Mouse (Mus musculus) frontal cortex, adult (tissue): ENCODE results near the gene Stk39.

Experiments
- ATAC-seq: cut with Nextera tagmentation; 2 replicates; pipeline ENCODE4 v1.9.2; 2017; ENCODE audit warnings: mild to moderate bottlenecking, moderate library complexity, mixed read lengths; ENCODE audit not compliant: low TSS enrichment

Gene Stk39

DNA sequence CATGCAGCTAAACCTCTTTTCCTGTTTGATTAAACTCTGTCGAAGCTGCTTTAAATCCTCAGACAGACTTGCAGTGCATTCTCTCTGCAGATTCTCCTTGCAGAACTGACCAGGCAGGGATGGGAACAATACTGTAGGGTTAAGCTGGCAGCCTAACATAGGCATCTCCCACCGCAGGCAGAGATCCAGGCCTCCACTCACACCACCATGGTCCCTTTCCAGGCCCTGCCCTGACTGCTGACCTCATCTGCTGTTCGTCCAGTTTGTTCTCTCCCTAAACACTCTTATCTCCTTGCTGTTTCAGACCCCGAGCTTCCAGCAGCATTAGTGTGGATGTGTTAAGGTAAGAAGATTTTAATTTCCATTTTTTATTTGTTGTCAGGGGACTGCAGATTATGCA, 182.1 kb downstream of the Stk39 start:
- ATAC-seq = no peak

GRCm38 (mm10) chr2:68289177-68289576, 182.9 kb downstream of the Stk39 start:
- no peak for ATAC-seq

GRCm38 (mm10) chr2:68288106-68288505, 184.0 kb downstream of the Stk39 start:
- peak; percentile 90 for ATAC-seq

DNA sequence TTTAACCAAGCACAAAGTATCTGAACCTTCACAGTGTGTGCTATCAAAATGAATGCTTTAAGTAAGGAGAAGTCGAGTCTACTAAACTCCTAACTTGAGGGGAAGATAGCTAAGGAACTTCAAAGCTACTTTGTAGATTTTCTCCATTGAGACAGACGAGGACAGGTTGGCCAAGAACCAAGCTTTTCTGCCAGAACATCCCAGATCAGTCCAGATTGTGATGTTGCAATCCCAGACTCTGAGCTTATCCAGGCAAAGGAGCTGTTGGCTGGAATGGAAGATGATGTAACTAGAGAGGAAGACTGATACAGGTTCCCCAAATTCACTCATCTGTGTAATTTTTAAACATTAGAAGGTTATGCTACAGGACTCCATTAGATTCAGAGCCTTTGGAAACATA, 187.7 kb downstream of the Stk39 start:
- ATAC-seq = 0 out of 2 replicates have a peak, but pooled peaks have one; percentile 32

DNA sequence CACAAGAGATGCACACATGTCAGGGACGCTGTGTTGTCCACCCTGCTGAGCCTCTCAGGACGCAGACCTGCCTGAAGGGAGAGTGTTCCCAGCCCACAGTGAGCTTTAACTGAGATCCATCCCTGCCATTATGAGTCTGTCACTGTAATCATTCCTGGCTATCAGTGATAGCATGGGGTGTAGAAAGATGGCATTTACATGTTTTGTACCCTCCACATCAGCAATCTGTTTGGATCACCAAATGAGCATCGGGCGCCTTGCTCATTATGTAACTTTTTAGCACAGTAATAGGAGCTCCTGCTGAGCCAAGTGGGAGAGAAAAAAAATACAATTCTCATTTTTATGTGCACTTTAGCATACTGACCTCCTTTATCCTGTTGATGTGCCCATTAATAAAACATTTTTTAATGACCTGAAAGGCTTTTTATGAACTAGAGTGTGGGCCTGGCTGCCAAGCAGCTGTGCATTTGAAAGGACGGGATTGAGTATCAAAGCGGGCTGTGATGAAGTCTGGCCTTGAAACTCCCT, 189.0 kb downstream of the Stk39 start:
- ATAC-seq = 0 out of 2 replicates have a peak, but pooled peaks have one; percentile 3

DNA sequence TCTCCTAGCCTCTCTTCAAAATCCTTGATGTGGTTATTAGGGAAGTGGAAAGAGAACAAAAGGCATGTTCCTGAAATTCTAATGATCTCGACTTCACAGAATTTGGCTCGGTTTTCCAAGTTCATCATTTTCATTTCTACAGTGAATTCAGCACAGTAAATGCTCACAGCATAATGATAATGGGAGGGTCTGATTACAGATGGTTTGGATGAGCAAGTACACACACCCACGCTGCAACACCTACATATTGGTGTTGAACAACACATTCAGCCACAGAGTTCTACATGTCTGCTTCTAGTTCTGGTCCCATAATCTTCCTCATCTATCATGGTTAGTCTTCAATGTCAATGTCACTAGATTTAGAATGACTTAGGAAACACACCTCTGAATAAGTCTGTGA, 190.5 kb downstream of the Stk39 start:
- no peak for ATAC-seq

DNA sequence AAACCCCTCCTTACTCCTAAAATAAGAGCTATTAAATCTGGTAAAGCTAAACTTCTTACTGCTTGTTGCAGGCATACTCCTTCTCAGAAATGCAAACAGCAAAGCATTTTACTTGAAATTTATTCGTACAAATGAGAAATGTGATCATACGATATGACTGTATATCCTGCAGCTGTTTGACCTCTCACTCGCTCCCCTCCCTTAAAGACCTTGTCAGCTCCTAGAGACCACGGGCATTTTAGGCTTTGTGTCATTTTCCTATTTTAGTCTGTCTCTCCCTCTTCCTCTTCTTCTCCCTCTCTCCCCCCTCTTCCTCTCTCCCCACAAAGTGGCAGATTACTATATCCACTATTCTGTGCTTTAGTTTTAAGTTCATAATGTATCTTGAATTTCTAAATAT, 200.8 kb downstream of the Stk39 start:
- no peak for ATAC-seq

- ATAC-seq = no peak
These were observed 201.2 kb downstream of the Stk39 start for GRCm38 (mm10) chr2:68270836-68271235.

DNA sequence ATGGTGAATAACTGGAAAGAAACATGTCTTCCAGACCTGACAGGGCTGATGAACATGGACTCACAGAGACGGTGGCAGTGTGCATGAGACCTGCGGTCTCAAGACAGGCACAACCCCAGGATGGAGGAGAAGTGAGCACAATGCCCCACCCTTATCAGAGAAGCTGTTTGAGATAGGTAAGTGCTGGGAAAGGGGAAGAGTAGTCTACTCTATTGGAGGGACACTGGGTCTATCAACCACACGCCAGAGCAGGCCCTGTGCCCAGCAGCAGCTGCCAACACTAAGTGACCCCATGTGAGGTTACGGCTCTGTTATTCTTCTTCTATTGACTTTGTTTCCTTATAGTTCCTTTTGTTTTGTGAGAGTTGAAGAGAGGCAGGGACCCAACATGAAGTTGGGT, 202.4 kb downstream of the Stk39 start:
- no peak for ATAC-seq

- ATAC-seq = no peak
These were observed 207.2 kb downstream of the Stk39 start for GRCm38 (mm10) chr2:68264826-68265225.

DNA sequence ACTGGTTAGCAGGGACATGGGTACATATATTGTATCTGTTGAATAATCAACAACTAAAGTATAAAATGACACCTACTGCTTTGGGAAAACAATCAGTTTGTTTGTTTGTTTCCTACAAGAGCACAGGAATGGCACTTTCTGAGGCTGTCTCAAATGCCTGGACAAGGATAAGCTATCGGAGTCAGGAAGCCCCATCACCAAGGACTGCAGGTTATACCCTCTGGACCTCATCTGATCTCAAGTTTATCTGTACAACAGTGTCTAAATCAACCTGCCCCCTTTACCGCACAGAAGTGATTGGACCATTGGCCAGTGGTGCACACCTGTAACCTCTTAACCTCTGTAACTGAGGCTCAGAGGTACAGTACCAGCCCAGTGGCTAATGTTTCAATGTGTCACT, 211.2 kb downstream of the Stk39 start:
- ATAC-seq = no peak

DNA sequence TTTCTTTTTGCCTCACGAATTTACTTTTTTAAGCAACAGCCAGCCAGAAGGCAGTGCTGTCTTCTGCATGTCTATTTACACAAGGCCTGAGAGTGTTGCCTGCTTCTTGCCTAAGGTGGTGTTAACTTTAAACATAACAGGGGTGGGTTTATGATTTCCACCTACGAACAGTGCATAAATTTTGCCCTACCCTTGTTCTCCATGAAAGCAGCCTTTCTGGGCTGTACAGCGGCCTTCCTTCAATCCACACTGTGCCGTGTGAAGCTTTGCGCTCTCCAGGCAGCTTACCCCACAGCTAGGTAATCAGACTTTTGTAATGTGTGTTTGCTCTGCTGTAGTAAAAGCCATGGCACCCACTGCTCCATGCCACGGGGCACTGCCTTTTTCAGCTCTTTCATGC, 214.5 kb downstream of the Stk39 start:
- ATAC-seq = peak; percentile 84

DNA sequence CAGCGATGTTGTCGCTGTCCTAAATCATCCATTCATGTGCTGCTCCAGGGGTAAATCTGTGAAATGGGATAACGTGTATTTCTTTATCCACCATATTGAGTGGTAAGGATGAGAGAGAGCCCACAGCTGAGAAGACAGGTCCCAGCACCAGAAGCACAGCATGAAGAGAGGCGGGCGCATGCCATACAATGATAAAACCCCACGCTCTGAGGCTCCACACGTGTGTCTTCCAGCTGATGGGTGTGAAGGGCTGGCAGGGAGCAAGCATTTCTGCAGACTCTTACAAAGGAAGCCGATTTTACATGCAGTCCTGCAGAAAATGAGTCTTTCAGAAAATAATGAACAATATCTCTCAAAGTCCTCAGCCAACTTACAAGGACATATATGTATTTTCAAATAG, 215.6 kb downstream of the Stk39 start:
- ATAC-seq = peak; percentile 50

DNA sequence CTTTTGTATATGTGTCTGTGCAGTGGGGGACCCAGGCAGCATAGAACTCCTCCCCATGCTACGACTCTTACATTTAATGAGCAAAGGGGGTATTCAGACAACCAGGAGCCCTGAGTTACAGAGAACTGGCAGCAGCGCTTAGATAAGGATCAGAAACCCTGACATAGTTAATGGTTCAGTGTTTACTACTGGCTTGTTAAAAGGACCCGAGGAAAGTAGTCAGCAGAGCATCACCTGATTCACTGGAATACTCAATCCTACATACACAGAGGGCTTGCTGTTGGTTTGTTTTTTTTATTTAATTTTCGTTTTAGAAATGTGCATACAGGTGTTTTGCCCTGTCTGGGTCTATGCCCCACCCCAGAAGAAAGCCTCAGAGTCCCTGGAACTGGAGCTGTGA, 217.3 kb downstream of the Stk39 start:
- ATAC-seq = no peak

DNA sequence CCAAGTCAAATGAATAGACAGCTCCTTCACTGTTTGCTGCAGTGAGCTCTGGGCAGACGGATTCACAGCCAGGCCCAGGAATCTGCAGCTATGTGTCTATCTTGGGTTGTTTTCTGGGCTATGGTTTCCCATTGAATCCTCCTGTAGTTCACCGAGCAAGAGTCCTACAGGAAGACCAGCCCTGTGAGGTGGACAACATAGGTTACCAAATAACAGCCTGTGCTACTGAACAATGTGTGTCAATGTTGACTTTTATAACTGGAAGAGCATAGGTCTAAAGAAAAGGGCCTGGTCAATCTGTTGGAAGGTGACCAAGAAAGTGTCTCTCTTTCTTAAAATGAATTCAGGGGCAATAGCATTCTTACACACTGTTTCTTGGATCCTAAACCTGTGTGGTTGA, 218.8 kb downstream of the Stk39 start:
- ATAC-seq = no peak

DNA sequence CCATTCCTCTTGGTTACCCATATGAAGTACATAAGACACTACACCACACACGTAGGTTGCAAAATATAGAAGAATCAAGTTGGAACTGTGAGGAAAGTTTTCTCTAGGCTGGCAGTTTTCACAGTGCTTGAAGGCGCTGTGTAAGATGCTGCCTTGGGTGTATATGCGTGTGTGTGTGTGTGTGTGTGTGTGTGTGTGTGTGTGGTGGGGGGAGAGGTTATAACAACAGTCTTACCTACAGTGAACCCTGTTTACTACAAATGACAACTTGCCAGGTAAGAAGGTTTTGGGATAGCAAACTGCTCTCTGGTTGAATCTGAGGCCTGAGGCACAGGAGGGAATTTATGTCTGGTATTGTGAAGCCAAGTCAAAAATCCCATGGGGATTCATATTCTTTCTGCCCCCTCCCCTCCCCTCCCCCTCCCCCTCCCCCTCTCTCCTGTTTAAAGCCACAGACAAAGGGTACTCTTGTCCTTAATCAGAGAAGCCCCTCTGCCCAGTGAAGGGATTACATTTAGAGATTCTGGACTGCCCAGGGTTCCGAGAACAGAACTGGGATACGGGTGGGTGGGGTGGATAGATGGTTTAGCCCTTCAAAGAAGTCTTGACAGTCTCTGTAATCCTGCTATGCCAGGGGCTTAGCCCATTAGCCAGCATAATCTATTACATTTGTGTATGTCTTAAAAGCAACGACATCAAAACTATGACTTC, 219.9 kb downstream of the Stk39 start:
- ATAC-seq = no peak

- no peak for ATAC-seq
These were observed 221.2 kb downstream of the Stk39 start for GRCm38 (mm10) chr2:68250897-68251296.

DNA sequence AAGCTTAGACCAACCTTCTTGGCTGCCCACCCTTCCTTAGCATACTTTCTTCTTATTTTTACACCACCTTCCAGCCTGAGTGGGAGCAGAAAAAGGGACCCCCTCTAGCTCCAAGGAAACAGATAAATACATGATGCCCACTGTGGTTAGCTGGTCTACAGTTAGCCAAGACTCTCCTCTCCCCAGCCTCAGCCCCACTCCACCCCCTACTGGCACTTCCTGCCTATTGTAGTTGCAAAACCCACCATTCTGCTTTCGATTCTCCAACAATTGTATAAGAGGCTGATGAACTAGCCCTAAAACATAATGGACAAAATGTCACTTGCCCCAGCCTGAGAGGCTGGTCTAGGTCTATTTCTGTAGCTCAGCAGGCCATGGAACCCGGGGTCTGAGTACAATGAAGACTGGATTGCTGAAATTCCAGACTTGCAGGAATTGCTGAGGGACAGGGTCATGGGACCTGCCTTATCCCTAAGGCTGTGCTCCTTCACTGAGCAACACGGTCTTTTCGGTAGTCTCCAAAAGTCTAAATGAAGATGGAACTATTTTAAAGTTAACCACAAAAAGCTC, 222.1 kb downstream of the Stk39 start:
- ATAC-seq = no peak

- ATAC-seq = no peak
These were observed 225.8 kb downstream of the Stk39 start for GRCm38 (mm10) chr2:68246284-68246683.

DNA sequence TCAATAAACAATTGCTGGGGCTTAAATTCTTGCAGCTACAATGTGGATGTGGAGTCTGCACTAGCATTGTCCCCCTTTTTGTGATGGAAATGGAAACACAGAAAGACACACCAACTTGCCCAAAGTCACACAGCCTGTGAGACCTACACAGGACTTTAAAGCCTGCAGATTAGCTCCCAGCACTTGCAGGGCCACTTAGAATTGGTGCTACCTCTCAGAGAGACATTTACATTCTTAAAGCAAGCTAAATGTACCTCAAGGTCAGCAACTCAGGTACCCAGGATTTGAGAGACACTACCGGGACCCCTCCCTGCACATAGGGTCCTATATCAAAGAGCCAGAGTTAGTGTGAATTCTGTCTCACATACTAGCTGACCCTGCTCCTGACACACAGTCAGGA, 227.5 kb downstream of the Stk39 start:
- ATAC-seq = no peak

DNA sequence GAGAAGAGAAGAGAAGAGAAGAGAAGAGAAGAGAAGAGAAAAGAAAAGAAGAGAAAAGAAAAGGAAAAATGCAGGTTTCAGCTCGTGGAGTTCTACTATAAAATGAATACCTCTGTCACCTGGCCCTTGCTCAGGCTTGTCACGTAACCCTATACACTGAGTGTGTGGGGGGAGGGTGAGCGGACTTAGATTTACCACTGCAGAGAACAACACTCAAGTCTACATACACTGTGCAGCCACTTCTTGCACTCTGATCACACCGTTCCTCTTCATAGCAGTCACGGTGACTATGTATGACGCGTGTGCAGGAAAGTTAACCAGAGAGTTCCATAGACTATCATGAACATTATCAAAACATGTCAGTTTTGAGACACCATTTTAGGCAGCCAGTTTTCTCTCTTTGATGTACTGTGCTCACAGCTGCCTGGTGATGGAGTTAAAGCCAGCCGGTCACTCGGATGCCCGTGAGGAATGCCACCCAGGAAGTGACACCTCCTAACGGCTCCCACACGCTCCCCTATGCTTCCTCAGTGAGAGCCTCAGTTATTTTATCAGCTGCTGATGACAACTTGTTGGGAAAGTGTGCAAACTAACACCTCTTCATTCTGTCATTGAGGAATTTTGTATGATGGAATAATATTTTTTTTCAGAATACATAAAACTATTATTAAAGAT, 228.1 kb downstream of the Stk39 start:
- no peak for ATAC-seq

DNA sequence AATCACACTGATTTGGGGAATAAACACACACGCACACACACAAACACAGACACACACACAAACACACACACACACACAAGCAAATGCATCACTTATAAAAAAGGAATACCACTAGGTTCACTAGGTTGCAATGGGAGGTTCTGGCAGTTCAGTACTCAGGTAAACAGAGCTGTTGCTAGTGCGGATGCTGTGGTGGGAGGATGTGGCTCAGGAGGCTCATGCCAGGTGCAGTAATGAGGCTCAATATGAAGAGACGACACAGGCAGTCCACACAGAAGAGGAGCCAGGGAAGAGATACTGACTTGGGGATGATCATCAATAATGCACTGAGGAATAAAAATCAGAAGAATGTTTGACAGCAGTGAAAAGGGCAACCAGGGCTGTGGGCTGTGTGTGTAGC, 228.8 kb downstream of the Stk39 start:
- peak; percentile 35 for ATAC-seq

DNA sequence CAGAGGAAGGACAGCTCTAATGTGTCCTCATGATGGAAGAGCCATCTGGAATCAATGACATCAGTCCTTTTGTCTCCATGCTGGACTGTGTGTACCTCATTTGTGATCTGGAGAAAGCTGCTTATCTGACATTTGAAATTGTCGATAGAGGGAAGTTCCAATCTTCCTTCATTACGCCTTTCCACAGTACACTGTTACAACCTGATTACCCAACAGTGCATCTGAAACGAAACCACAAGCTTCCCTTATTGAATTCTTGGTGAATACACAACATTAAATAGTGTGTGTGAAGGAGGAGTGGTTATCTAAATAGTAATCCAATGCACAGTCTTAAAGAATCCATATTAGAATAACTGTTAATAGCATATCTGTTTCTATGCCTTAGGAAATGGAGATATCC, 230.0 kb downstream of the Stk39 start:
- ATAC-seq = no peak
